Mouse (Mus musculus): Measurements from ENCODE around the gene Apobec2. TPM values are rescaled to one million over a fixed set of nuclear protein-coding genes. Genes with fewer than 3 reads are reported as not detected.

Apobec2 gene
- polyA plus RNA-seq, 1 experiment from 2014 or later: 0.80 TPM

GRCm38 (mm10) chr17:48433689-48434330 lies 1.1 kb upstream of the Apobec2 start:
- WGBS: 73% methylated on average over 6 of the region's 6 CpGs

GRCm38 (mm10) chr17:48433006-48433655 lies 401 bp upstream of the Apobec2 start:
- H3K27me3 ChIP-seq: no peaks in the 10 kb centered on the region
- H3K4me1 ChIP-seq (replicated peaks): peaks cover 39% of the 10 kb centered on the region
- no peak overlapping the region for H3K4me3 ChIP-seq
- H3K4me2 ChIP-seq: no peak overlapping the region
- H3K9ac ChIP-seq: 0 out of 2 replicates have a peak overlapping the region, but pooled peaks have one; percentile 31
- no peak for ATAC-seq (ENCODE audit: low read depth)
- no peaks in the 10 kb centered on the region for H3K36me3 ChIP-seq
- no peak overlapping the region for H3K27ac ChIP-seq (replicated peaks)
- WGBS: 76% methylated on average over 20 of the region's 20 CpGs
- H3K9me3 ChIP-seq: no peaks in the 10 kb centered on the region

More at GRCm38 (mm10) chr17:48433689-48434330, 1.1 kb upstream of the Apobec2 start:
- Histone ChIP-seq H3K4me2 (no peak overlapping the region), H3K9me3 (no peaks in the 10 kb centered on the region), H3K36me3 (no peaks in the 10 kb centered on the region), H3K27ac (replicated peaks) (no peak overlapping the region), H3K9ac (no peak overlapping the region), H3K27me3 (no peaks in the 10 kb centered on the region), H3K4me1 (replicated peaks) (peaks cover 39% of the 10 kb centered on the region), H3K4me3 (no peak overlapping the region)
- ATAC-seq (ENCODE audit: low read depth): no peak

- no peak overlapping the region for H3K9ac ChIP-seq
- WGBS: 75% methylated on average over 5 of the region's 5 CpGs
- H3K36me3 ChIP-seq: no peaks in the 10 kb centered on the region
- peaks cover 30% of the 10 kb centered on the region; the same call in 1 of the 2 replicates for H3K4me1 ChIP-seq (replicated peaks)
- H3K27me3 ChIP-seq: no peaks in the 10 kb centered on the region
- no peak overlapping the region for H3K4me2 ChIP-seq
- no peaks in the 10 kb centered on the region for H3K9me3 ChIP-seq
- H3K27ac ChIP-seq (replicated peaks): no peak overlapping the region
- no peak overlapping the region for H3K4me3 ChIP-seq
- no peak for ATAC-seq (ENCODE audit: low read depth)
These were observed 1.7 kb downstream of the Apobec2 start for GRCm38 (mm10) chr17:48431054-48431453.

GRCm38 (mm10) chr17:48430394-48430793 lies 2.3 kb downstream of the Apobec2 start:
- no peaks in the 10 kb centered on the region for H3K36me3 ChIP-seq
- H3K4me2 ChIP-seq: no peak overlapping the region
- WGBS: 69% methylated on average over 5 of the region's 5 CpGs
- H3K9ac ChIP-seq: no peak overlapping the region
- no peaks in the 10 kb centered on the region for H3K9me3 ChIP-seq
- no peak overlapping the region for H3K27ac ChIP-seq (replicated peaks)
- H3K4me1 ChIP-seq (replicated peaks): peaks cover 32% of the 10 kb centered on the region
- no peak overlapping the region for H3K4me3 ChIP-seq
- no peak for ATAC-seq (ENCODE audit: low read depth)
- H3K27me3 ChIP-seq: no peaks in the 10 kb centered on the region

GRCm38 (mm10) chr17:48427852-48428530 lies 4.7 kb downstream of the Apobec2 start:
- no peaks in the 10 kb centered on the region for H3K27me3 ChIP-seq
- H3K4me1 ChIP-seq (replicated peaks): peaks cover 22% of the 10 kb centered on the region
- no peak overlapping the region for H3K4me2 ChIP-seq
- H3K36me3 ChIP-seq: no peaks in the 10 kb centered on the region
- no peak overlapping the region for H3K27ac ChIP-seq (replicated peaks)
- no peak overlapping the region for H3K4me3 ChIP-seq
- no peaks in the 10 kb centered on the region for H3K9me3 ChIP-seq
- H3K9ac ChIP-seq: no peak overlapping the region
- ATAC-seq (ENCODE audit: low read depth): no peak
- WGBS: 71% methylated on average over 11 of the region's 11 CpGs

- WGBS: 74% methylated on average over 13 of the region's 13 CpGs
- Histone ChIP-seq H3K9me3 (no peaks in the 10 kb centered on the region), H3K36me3 (no peaks in the 10 kb centered on the region), H3K4me3 (no peak overlapping the region), H3K4me1 (replicated peaks) (peaks cover 17% of the 10 kb centered on the region), H3K9ac (no peak overlapping the region), H3K4me2 (no peak overlapping the region), H3K27me3 (no peaks in the 10 kb centered on the region), H3K27ac (replicated peaks) (no peak overlapping the region)
- no peak for ATAC-seq (ENCODE audit: low read depth)
These were observed 5.6 kb downstream of the Apobec2 start for GRCm38 (mm10) chr17:48426991-48427750.

- H3K9ac ChIP-seq: no peak overlapping the region
These were observed 6.7 kb downstream of the Apobec2 start for GRCm38 (mm10) chr17:48425823-48426612.

GRCm38 (mm10) chr17:48424237-48424636 lies 8.5 kb downstream of the Apobec2 start:
- Histone ChIP-seq H3K27ac (replicated peaks) (no peak overlapping the region), H3K27me3 (no peaks in the 10 kb centered on the region), H3K9ac (no peak overlapping the region), H3K4me2 (no peak overlapping the region), H3K4me3 (no peak overlapping the region), H3K4me1 (replicated peaks) (peaks cover 17% of the 10 kb centered on the region), H3K9me3 (no peaks in the 10 kb centered on the region), H3K36me3 (no peaks in the 10 kb centered on the region)
- WGBS: 87% methylated on average over 9 of the region's 9 CpGs
- ATAC-seq (ENCODE audit: low read depth): no peak

More at GRCm38 (mm10) chr17:48425823-48426612, 6.7 kb downstream of the Apobec2 start:
- H3K9me3 ChIP-seq: no peaks in the 10 kb centered on the region
- H3K4me3 ChIP-seq: no peak overlapping the region
- H3K4me2 ChIP-seq: no peak overlapping the region
- peaks cover 17% of the 10 kb centered on the region for H3K4me1 ChIP-seq (replicated peaks)
- no peak overlapping the region for H3K27ac ChIP-seq (replicated peaks)
- ATAC-seq (ENCODE audit: low read depth): no peak
- 44% methylated on average over 9 of the region's 9 CpGs for WGBS
- H3K36me3 ChIP-seq: no peaks in the 10 kb centered on the region
- no peaks in the 10 kb centered on the region for H3K27me3 ChIP-seq

- Histone ChIP-seq H3K27ac (replicated peaks) (no peak overlapping the region), H3K36me3 (peaks cover 26% of the 10 kb centered on the region), H3K4me3 (no peak overlapping the region), H3K27me3 (no peaks in the 10 kb centered on the region), H3K9me3 (no peaks in the 10 kb centered on the region), H3K4me1 (replicated peaks) (no peaks in the 10 kb centered on the region), H3K4me2 (no peak overlapping the region), H3K9ac (no peak overlapping the region)
- WGBS: 62% methylated on average over 2 of the region's 2 CpGs
- no peak for ATAC-seq (ENCODE audit: low read depth)
These were observed 13.2 kb downstream of the Apobec2 start for GRCm38 (mm10) chr17:48419571-48419970.

GRCm38 (mm10) chr17:48418781-48419180 lies 13.9 kb downstream of the Apobec2 start:
- H3K4me1 ChIP-seq (replicated peaks): no peaks in the 10 kb centered on the region
- WGBS: 100% methylated on average over 1 of the region's 1 CpGs
- H3K36me3 ChIP-seq: peaks cover 31% of the 10 kb centered on the region
- no peak overlapping the region for H3K27ac ChIP-seq (replicated peaks)
- H3K9ac ChIP-seq: no peak overlapping the region
- H3K27me3 ChIP-seq: no peaks in the 10 kb centered on the region
- no peaks in the 10 kb centered on the region for H3K9me3 ChIP-seq
- ATAC-seq (ENCODE audit: low read depth): no peak
- no peak overlapping the region for H3K4me3 ChIP-seq
- H3K4me2 ChIP-seq: no peak overlapping the region

- no peak overlapping the region for H3K4me2 ChIP-seq
- no peaks in the 10 kb centered on the region for H3K4me1 ChIP-seq (replicated peaks)
- 87% methylated on average over 7 of the region's 7 CpGs for WGBS
- H3K27ac ChIP-seq (replicated peaks): no peak overlapping the region
- H3K9ac ChIP-seq: no peak overlapping the region
- H3K4me3 ChIP-seq: no peak overlapping the region
- no peak for ATAC-seq (ENCODE audit: low read depth)
- no peaks in the 10 kb centered on the region for H3K27me3 ChIP-seq
- no peaks in the 10 kb centered on the region for H3K9me3 ChIP-seq
- H3K36me3 ChIP-seq: peaks cover 31% of the 10 kb centered on the region
These were observed 14.6 kb downstream of the Apobec2 start for GRCm38 (mm10) chr17:48418174-48418573.

All from neural tube, embryonic 13.5 days (tissue).